Mouse (Mus musculus) MEL (cell line): ENCODE measurements at regions not wholly inside any gene's neighbourhood (a gene's known extent, or its start where the extent isn't known, plus 50 kb on each side); places are given as distances from the start of the nearest gene placed in this dataset.

Source experiments
- DNase-seq: peaks from one replicate; pipeline ENCODE4 v3.0.0; 2011; ENCODE audit warnings: low read depth, low spot score
- H3K27ac ChIP-seq: 2 replicates; pipeline ENCODE4 v1.5.1; 2012; ENCODE audit warnings: low read depth, mild to moderate bottlenecking, control low read depth, low read length, moderate library complexity; ENCODE audit not compliant: control insufficient read depth
- H3K27me3 ChIP-seq, 2 experiments: fragments of 150-350 bp in 1 of 2; sonication (generic) in 1 of 2; 2 replicates each; pipeline ENCODE4 v1.6.1; 2012; ENCODE audit warnings: low read length in 2 of 2, mild to moderate bottlenecking in 2 of 2, improper control_type of control experiment in 1 of 2, moderate library complexity in 1 of 2; ENCODE audit not compliant: insufficient read depth in 2 of 2, control insufficient read depth in 1 of 2
- H3K36me3 ChIP-seq, 2 experiments: 2 replicates each; pipeline ENCODE4 v1.6.1; 2012 to 2014; ENCODE audit warnings: low read length in 2 of 2, improper control_type of control experiment in 1 of 2, inconsistent platforms in 1 of 2, mild to moderate bottlenecking in 1 of 2; ENCODE audit not compliant: insufficient read depth in 2 of 2, control insufficient read depth in 1 of 2
- H3K4me1 ChIP-seq, 2 experiments: fragments of 150-350 bp in 1 of 2; sonication (generic) in 1 of 2; 2 replicates each; pipeline ENCODE4 v1.6.1; 2012; ENCODE audit warnings: low read length in 2 of 2, improper control_type of control experiment in 1 of 2, mild to moderate bottlenecking in 1 of 2; ENCODE audit not compliant: insufficient read depth in 2 of 2, control insufficient read depth in 1 of 2
- H3K4me3 ChIP-seq, 2 experiments: fragments of 150-350 bp in 1 of 2; sonication (generic) in 1 of 2; 2 replicates each; pipeline ENCODE4 v1.5.1; 2012; ENCODE audit warnings: low read depth in 2 of 2, low read length in 2 of 2, mild to moderate bottlenecking in 2 of 2, moderate library complexity in 2 of 2, control low read depth in 1 of 2, improper control_type of control experiment in 1 of 2; ENCODE audit not compliant: control insufficient read depth in 1 of 2, insufficient read depth in 1 of 2
- H3K79me2 ChIP-seq: 2 replicates; pipeline ENCODE4 v1.6.1; 2012; ENCODE audit warnings: mild to moderate bottlenecking, low read length, moderate library complexity; ENCODE audit not compliant: control insufficient read depth, poor library complexity, insufficient read depth
- H3K9ac ChIP-seq: 2 replicates; pipeline ENCODE4 v1.6.1; 2012; ENCODE audit warnings: low read depth, mild to moderate bottlenecking, control low read depth, low read length, moderate library complexity; ENCODE audit not compliant: control insufficient read depth, poor library complexity, severe bottlenecking
- H3K9me3 ChIP-seq: fragments of 150-350 bp; sonication (generic); replicated peaks from 2 replicates; pipeline ENCODE4 v1.6.1; 2012; ENCODE audit warnings: mild to moderate bottlenecking, low read length, improper control_type of control experiment, moderate library complexity; ENCODE audit not compliant: insufficient read depth
- BHLHE40 ChIP-seq: IDR thresholded peaks from 2 replicates; pipeline ENCODE4 v1.6.1; 2012; ENCODE audit warnings: low read depth, mild to moderate bottlenecking, inconsistent platforms, low read length, improper control_type of control experiment, borderline replicate concordance
- CHD2 ChIP-seq: IDR thresholded peaks from 2 replicates; pipeline ENCODE4 v1.6.1; 2011; ENCODE audit warnings: low read length, improper control_type of control experiment
- E2F4 ChIP-seq: IDR thresholded peaks from 2 replicates; pipeline ENCODE4 v1.6.1; 2011; ENCODE audit warnings: low read depth, low read length, improper control_type of control experiment, borderline replicate concordance
- ELF1 ChIP-seq: IDR thresholded peaks from 2 replicates; pipeline ENCODE4 v1.6.1; 2014; ENCODE audit warnings: low read depth, mild to moderate bottlenecking, inconsistent platforms, low read length, improper control_type of control experiment, moderate library complexity
- EP300 ChIP-seq, 2 experiments: IDR thresholded peaks; 2 replicates each; pipeline ENCODE4 v1.6.1; 2011; ENCODE audit warnings: improper control_type of control experiment in 2 of 2, low read length in 2 of 2, low read depth in 1 of 2, mild to moderate bottlenecking in 1 of 2
- ETS1 ChIP-seq: IDR thresholded peaks from 2 replicates; pipeline ENCODE4 v1.6.1; 2012; ENCODE audit warnings: low read depth, mild to moderate bottlenecking, inconsistent platforms, low read length, improper control_type of control experiment, moderate library complexity
- GABPA ChIP-seq: IDR thresholded peaks from 2 replicates; pipeline ENCODE4 v1.6.1; 2012; ENCODE audit warnings: low read depth, mild to moderate bottlenecking, inconsistent platforms, low read length, improper control_type of control experiment, moderate library complexity
- GATA1 ChIP-seq: IDR thresholded peaks from 2 replicates; pipeline ENCODE4 v1.6.1; 2011; ENCODE audit warnings: low read depth, low read length, improper control_type of control experiment
- KAT2A ChIP-seq: conservative IDR thresholded peaks from 2 replicates; pipeline ENCODE4 v1.6.1; 2012; ENCODE audit warnings: low read depth, low read length, improper control_type of control experiment, inconsistent platforms
- MAFK ChIP-seq: IDR thresholded peaks from 2 replicates; pipeline ENCODE4 v1.6.1; 2011; ENCODE audit warnings: low read depth, mild to moderate bottlenecking, low read length, improper control_type of control experiment, borderline replicate concordance
- MAX ChIP-seq: IDR thresholded peaks from 2 replicates; pipeline ENCODE4 v1.6.1; 2011; ENCODE audit warnings: low read length, improper control_type of control experiment
- MXI1 ChIP-seq: IDR thresholded peaks from 2 replicates; pipeline ENCODE4 v1.6.1; 2011; ENCODE audit warnings: mild to moderate bottlenecking, low read depth, low read length, improper control_type of control experiment
- NRF1 ChIP-seq: IDR thresholded peaks from 2 replicates; pipeline ENCODE4 v1.6.1; 2014; ENCODE audit warnings: low read depth, mild to moderate bottlenecking, inconsistent platforms, low read length, improper control_type of control experiment, moderate library complexity; ENCODE audit not compliant: poor library complexity, insufficient read depth, severe bottlenecking
- POLR2A ChIP-seq, 2 experiments: IDR thresholded peaks; 2 replicates each; pipeline ENCODE4 v1.6.1; 2011 to 2012; ENCODE audit warnings: low read length in 2 of 2, mild to moderate bottlenecking in 2 of 2, control low read depth in 1 of 2, improper control_type of control experiment in 1 of 2, low read depth in 1 of 2, moderate library complexity in 1 of 2; ENCODE audit not compliant: control insufficient read depth in 1 of 2, insufficient read depth in 1 of 2, poor library complexity in 1 of 2
- POLR2AphosphoS2 ChIP-seq: IDR thresholded peaks from 2 replicates; pipeline ENCODE4 v1.6.1; 2011; ENCODE audit warnings: low read length, improper control_type of control experiment
- RAD21 ChIP-seq: IDR thresholded peaks from 2 replicates; pipeline ENCODE4 v1.6.1; 2011; ENCODE audit warnings: mild to moderate bottlenecking, low read depth, low read length, improper control_type of control experiment
- TAL1 ChIP-seq: IDR thresholded peaks from 2 replicates; pipeline ENCODE4 v1.6.1; 2012; ENCODE audit warnings: mild to moderate bottlenecking, inconsistent platforms, low read length, moderate library complexity, mixed read lengths
- TCF12 ChIP-seq: IDR thresholded peaks from 2 replicates; pipeline ENCODE4 v1.6.1; 2014; ENCODE audit warnings: low read depth, mild to moderate bottlenecking, inconsistent platforms, low read length, improper control_type of control experiment, moderate library complexity
- USF1 ChIP-seq: IDR thresholded peaks from 2 replicates; pipeline ENCODE4 v1.6.1; 2014; ENCODE audit warnings: low read depth, mild to moderate bottlenecking, inconsistent platforms, low read length, improper control_type of control experiment, moderate library complexity
- ZKSCAN1 ChIP-seq: IDR thresholded peaks from 2 replicates; pipeline ENCODE4 v1.6.1; 2012; ENCODE audit warnings: low read depth, mild to moderate bottlenecking, inconsistent platforms, low read length, improper control_type of control experiment, moderate library complexity
- ZMIZ1 ChIP-seq: IDR thresholded peaks from 2 replicates; pipeline ENCODE4 v1.6.1; 2012; ENCODE audit warnings: low read depth, mild to moderate bottlenecking, inconsistent platforms, low read length, improper control_type of control experiment, moderate library complexity
- ZNF384 ChIP-seq: IDR thresholded peaks from 2 replicates; pipeline ENCODE4 v1.6.1; 2012; ENCODE audit warnings: low read depth, mild to moderate bottlenecking, inconsistent platforms, low read length, improper control_type of control experiment

- Histone ChIP-seq H3K4me3 (no peak overlapping the region), H3K27ac (no peak overlapping the region), H3K9ac (no peak overlapping the region), H3K79me2 (no peaks in the 10 kb centered on the region), H3K9me3 (no peaks in the 10 kb centered on the region), H3K36me3 (no peaks in the 10 kb centered on the region), H3K4me1 (no peaks in the 10 kb centered on the region), H3K27me3 (no peaks in the 10 kb centered on the region)
- TF ChIP-seq KAT2A: no peak
- TF ChIP-seq RAD21: no peak
- no peak for TF ChIP-seq USF1
- TF ChIP-seq CHD2: no peak
- TF ChIP-seq BHLHE40: no peak
- TF ChIP-seq MAX: no peak
- DNase-seq: no peak
Measured at GRCm38 (mm10) chr1:67366485-67366884, 243.7 kb downstream of the Cps1 start.

GRCm38 (mm10) chr1:67382366-67382765 lies 259.5 kb downstream of the Cps1 start:
- no peaks in the 10 kb centered on the region for H3K4me1 ChIP-seq
- TF ChIP-seq TAL1 (no peak), ZKSCAN1 (no peak), CHD2 (no peak)
- H3K4me3 ChIP-seq: no peak overlapping the region
- DNase-seq: no peak
- no peaks in the 10 kb centered on the region for H3K36me3 ChIP-seq
- no peak overlapping the region for H3K27ac ChIP-seq
- H3K27me3 ChIP-seq: no peaks in the 10 kb centered on the region
- no peaks in the 10 kb centered on the region for H3K79me2 ChIP-seq
- no peak overlapping the region for H3K9ac ChIP-seq
- H3K9me3 ChIP-seq: no peaks in the 10 kb centered on the region

GRCm38 (mm10) chr1:67385377-67385776 lies 262.6 kb downstream of the Cps1 start:
- Histone ChIP-seq H3K36me3 (no peaks in the 10 kb centered on the region), H3K4me3 (no peak overlapping the region), H3K4me1 (no peaks in the 10 kb centered on the region), H3K27me3 (no peaks in the 10 kb centered on the region), H3K9ac (no peak overlapping the region), H3K79me2 (no peaks in the 10 kb centered on the region), H3K9me3 (no peaks in the 10 kb centered on the region), H3K27ac (no peak overlapping the region)
- DNase-seq: no peak
- TF ChIP-seq MAX (no peak), E2F4 (no peak), ZNF384 (no peak), ELF1 (no peak), CHD2 (no peak), KAT2A (no peak), NRF1 (no peak), MXI1 (no peak), ZMIZ1 (no peak), BHLHE40 (no peak), GABPA (no peak), MAFK (no peak), TCF12 (no peak), POLR2AphosphoS2 (no peak), ETS1 (no peak), EP300 (IDR thresholded peaks at IDR 0.05; ENCODE audit: low read depth in 1 of 2, low read length in 2 of 2) (no peak), GATA1 (no peak), POLR2A (IDR thresholded peaks at IDR 0.05; ENCODE audit: control insufficient read depth in 1 of 2, insufficient read depth in 1 of 2, low read depth in 1 of 2, low read length in 2 of 2, poor library complexity in 1 of 2) (no peak)
